Mouse (Mus musculus) G1E-ER4 (cell line): ENCODE data around the gene Vsig8. TPM values are rescaled to one million over a fixed set of nuclear protein-coding genes. Genes with fewer than 3 reads are reported as not detected.
A peak's percentile ranks its signal among the peaks of the same experiment; 100 is the strongest.

Experiments used
- GATA1 ChIP-seq: IDR thresholded peaks from one replicate; pipeline ENCODE4 v1.8.0; 2012; ENCODE audit warnings: low read length, inconsistent platforms
- polyA plus RNA-seq: library from polyadenylated mRNA; stranded (reverse); fragments of >175 nt; gene quantifications from 2 replicates; pipeline ENCODE4 v1.2.3, GENCODE M21; 2012

Gene Vsig8
- polyA plus RNA-seq, 1 experiment: not detected

GRCm38 (mm10) chr1:172525027-172525764 lies 30.5 kb upstream of the Vsig8 start:
- no peak for TF ChIP-seq GATA1

- TF ChIP-seq GATA1: no peak
Observed at GRCm38 (mm10) chr1:172525971-172526370, 29.8 kb upstream of the Vsig8 start.

GRCm38 (mm10) chr1:172526380-172527081 lies 29.2 kb upstream of the Vsig8 start:
- peak; percentile 65 for TF ChIP-seq GATA1

- no peak for TF ChIP-seq GATA1
Observed at GRCm38 (mm10) chr1:172527431-172527830, 28.3 kb upstream of the Vsig8 start.

- no peak for TF ChIP-seq GATA1
Observed at GRCm38 (mm10) chr1:172528701-172529100, 27.0 kb upstream of the Vsig8 start.

- TF ChIP-seq GATA1: no peak
Observed at GRCm38 (mm10) chr1:172530544-172531220, 25.1 kb upstream of the Vsig8 start.

- TF ChIP-seq GATA1: no peak
Observed at GRCm38 (mm10) chr1:172532551-172532950, 23.2 kb upstream of the Vsig8 start.

- TF ChIP-seq GATA1: no peak
Observed at GRCm38 (mm10) chr1:172535116-172535515, 20.6 kb upstream of the Vsig8 start.

- no peak for TF ChIP-seq GATA1
Observed at GRCm38 (mm10) chr1:172539827-172540226, 15.9 kb upstream of the Vsig8 start.

- TF ChIP-seq GATA1: no peak
Observed at GRCm38 (mm10) chr1:172540283-172540820, 15.4 kb upstream of the Vsig8 start.

GRCm38 (mm10) chr1:172546062-172546461 lies 9.7 kb upstream of the Vsig8 start:
- TF ChIP-seq GATA1: no peak

- no peak for TF ChIP-seq GATA1
Observed at GRCm38 (mm10) chr1:172548501-172548900, 7.2 kb upstream of the Vsig8 start.

- no peak for TF ChIP-seq GATA1
Observed at GRCm38 (mm10) chr1:172549314-172549713, 6.4 kb upstream of the Vsig8 start.

GRCm38 (mm10) chr1:172549717-172550116 lies 6.0 kb upstream of the Vsig8 start:
- no peak for TF ChIP-seq GATA1

GRCm38 (mm10) chr1:172550551-172550951 lies 5.2 kb upstream of the Vsig8 start:
- no peak for TF ChIP-seq GATA1

GRCm38 (mm10) chr1:172551009-172551408 lies 4.7 kb upstream of the Vsig8 start:
- TF ChIP-seq GATA1: no peak
